Comparison of ENCODE assay signal across 29 mouse cellular contexts in the genomic region with DNA sequence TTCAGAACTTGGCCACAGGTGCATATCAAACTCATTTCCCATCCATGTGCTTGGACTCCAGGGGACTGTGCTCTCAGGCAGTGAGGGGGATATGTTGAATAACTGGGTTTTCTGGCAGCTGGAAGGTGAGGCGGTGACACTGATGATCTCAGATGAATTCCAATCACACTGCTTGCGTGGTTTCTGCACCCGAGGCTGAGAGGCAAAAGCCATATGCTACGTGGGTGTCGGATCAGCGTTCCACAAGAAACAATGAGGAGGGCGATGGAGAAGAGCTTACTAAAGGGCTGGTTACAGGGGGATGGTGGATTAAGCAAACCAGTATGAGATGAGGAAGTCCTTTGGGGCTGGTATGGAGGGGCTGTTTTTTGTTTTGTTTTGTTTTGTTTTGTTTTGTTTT.
DNase-seq lines count a peak whose midpoint lies in the region; ATAC-seq and TF ChIP-seq lines count a peak whose summit lies in the region.
"Had no signal": no experiment of that assay in that cellular context is flagged by ENCODE, and none has a peak within 500 bp of the region (broad histone marks: within the 10 kb centered on the region; RNA-seq: fewer than 3 reads in every experiment).

No protein-coding gene starts in this region.

- H3K4me3 ChIP-seq in layer of hippocampus, adult 2 months, result no peak overlapping the region
- no peak overlapping the region for H3K4me3 ChIP-seq in midbrain, embryonic 11.5 days (ENCODE audit: low read depth, low read length)
- no peak overlapping the region for H3K4me3 ChIP-seq in midbrain, postnatal 0 days (ENCODE audit: low read depth, low read length)
- H3K4me3 ChIP-seq: embryonic facial prominence, embryonic 13.5 days; embryonic facial prominence, embryonic 15.5 days; erythroblast, embryonic 14.5 days; forebrain, embryonic 10.5 days; forebrain, embryonic 12.5 days had no signal

- H3K27me3 ChIP-seq in midbrain, embryonic 11.5 days (ENCODE audit: control insufficient read depth, insufficient read depth, low read length), result no peaks in the 10 kb centered on the region
- H3K27me3 ChIP-seq in midbrain, postnatal 0 days (ENCODE audit: insufficient read depth, low read length), result no peaks in the 10 kb centered on the region
- H3K27me3 ChIP-seq: CH12.LX; embryonic facial prominence, embryonic 13.5 days; embryonic facial prominence, embryonic 15.5 days; forebrain, embryonic 12.5 days; Patski had no signal

- H3K9ac ChIP-seq in midbrain, embryonic 11.5 days (ENCODE audit: low read length), result no peak overlapping the region
- no peak overlapping the region for H3K9ac ChIP-seq in midbrain, postnatal 0 days (replicated peaks; ENCODE audit: low read length, poor library complexity, severe bottlenecking)
- H3K9ac ChIP-seq: embryonic facial prominence, embryonic 13.5 days; embryonic facial prominence, embryonic 15.5 days; forebrain, embryonic 12.5 days had no signal

- DNase-seq in frontal cortex, adult 2 months (ENCODE audit: extremely low spot score in 1 of 2, low spot score in 1 of 2), result no peak
- DNase-seq in layer of hippocampus, adult 2 months (ENCODE audit: low spot score in 2 of 2), result no peak
- no peak for DNase-seq in layer of hippocampus, postnatal 14 days (ENCODE audit: low spot score in 2 of 2)
- DNase-seq in midbrain, embryonic 11.5 days (ENCODE audit: low spot score, missing footprints), result peak; percentile 69
- DNase-seq in midbrain, postnatal 0 days (ENCODE audit: low spot score), result no peak
- DNase-seq in brain, adult 2 months (ENCODE audit: low read depth, low spot score), result peak; percentile 76
- DNase-seq: adrenal gland, adult 8-10 months; adrenal gland, postnatal 14 days; adrenal gland, postnatal 36 days; B cell, adult 2 months; cerebellum, adult 11 months; cerebellum, adult 18-20 months; cerebellum, adult 8-10 months; cerebellum, adult 9-11 months; cerebellum, postnatal 14 days; cerebellum, postnatal 36 days; embryo, embryonic 11 days had no signal

- TF ChIP-seq CTCF in layer of hippocampus, adult 2 months (conservative IDR thresholded peaks at IDR 0.05), result no peak
- TF ChIP-seq CTCF in midbrain, postnatal 0 days (IDR thresholded peaks at IDR 0.05), result no peak

- no peaks in the 10 kb centered on the region for H3K9me3 ChIP-seq in midbrain, embryonic 11.5 days (ENCODE audit: control insufficient read depth, low read length)
- no peaks in the 10 kb centered on the region for H3K9me3 ChIP-seq in midbrain, postnatal 0 days (ENCODE audit: low read length)
- H3K9me3 ChIP-seq: embryonic facial prominence, embryonic 13.5 days; embryonic facial prominence, embryonic 15.5 days; forebrain, embryonic 10.5 days; forebrain, embryonic 12.5 days; G1E had no signal

- H3K4me1 ChIP-seq in midbrain, embryonic 11.5 days (ENCODE audit: control insufficient read depth, insufficient read depth, low read length), result no peaks in the 10 kb centered on the region; the same call in 1 of the 2 replicates
- H3K4me1 ChIP-seq in midbrain, postnatal 0 days (ENCODE audit: insufficient read depth, low read length), result 0 out of 2 replicates have a peak, but pooled peaks cover 3% of the 10 kb centered on the region
- H3K4me1 ChIP-seq: embryonic facial prominence, embryonic 15.5 days had no signal

- no peak overlapping the region for H3K4me2 ChIP-seq in midbrain, embryonic 11.5 days
- H3K4me2 ChIP-seq in midbrain, postnatal 0 days (ENCODE audit: low read depth, low read length, poor library complexity, severe bottlenecking), result no peak overlapping the region
- H3K4me2 ChIP-seq: embryonic facial prominence, embryonic 13.5 days; embryonic facial prominence, embryonic 15.5 days; forebrain, embryonic 12.5 days had no signal

- ATAC-seq in frontal cortex, adult (ENCODE audit: low TSS enrichment), result peak; percentile 60
- ATAC-seq in midbrain, embryonic 11.5 days (ENCODE audit: low FRiP score), result no peak
- no peak for ATAC-seq in midbrain, postnatal 0 days (ENCODE audit: low FRiP score)
- ATAC-seq: activated CD4-positive, CD25-positive, alpha-beta regulatory T cell, adult 4 months; CD4-positive, CD25-positive, alpha-beta regulatory T cell, adult 4 months; forebrain, embryonic 14.5 days; Patski had no signal

- H3K27ac ChIP-seq in layer of hippocampus, adult 2 months, result peak overlapping the region; percentile 23; the same call in 1 of the 2 replicates
- H3K27ac ChIP-seq in midbrain, embryonic 11.5 days (ENCODE audit: low read depth, low read length), result no peak overlapping the region
- no peak overlapping the region for H3K27ac ChIP-seq in midbrain, postnatal 0 days (ENCODE audit: low read depth, low read length)
- H3K27ac ChIP-seq: embryonic facial prominence, embryonic 13.5 days; embryonic facial prominence, embryonic 15.5 days; forebrain, embryonic 10.5 days; forebrain, embryonic 12.5 days had no signal

- WGBS in midbrain, embryonic 11.5 days, result 62% methylated on average over 7 of the region's 7 CpGs
- 59% methylated on average over 7 of the region's 7 CpGs for WGBS in midbrain, postnatal 0 days

- no peaks in the 10 kb centered on the region for H3K36me3 ChIP-seq in midbrain, embryonic 11.5 days (ENCODE audit: control insufficient read depth, insufficient read depth, low read length)
- H3K36me3 ChIP-seq in midbrain, postnatal 0 days (ENCODE audit: insufficient read depth, low read length), result no peaks in the 10 kb centered on the region
- H3K36me3 ChIP-seq: embryonic facial prominence, embryonic 13.5 days; embryonic facial prominence, embryonic 15.5 days; forebrain, embryonic 10.5 days; forebrain, embryonic 12.5 days; G1E had no signal

Comparison
In these comparisons a context has a peak if more than half of its experiments do, and no peak if none do; other contexts are left out.
1. DNase-seq: peak in midbrain, embryonic 11.5 days (single experiment) and brain, adult 2 months (single experiment); none in frontal cortex, adult 2 months (0 of 2), layer of hippocampus, adult 2 months (0 of 2), layer of hippocampus, postnatal 14 days (0 of 2) and midbrain, postnatal 0 days (single experiment).